Mouse (Mus musculus): ENCODE results near the gene Iqch. TPM values are rescaled to one million over a fixed set of nuclear protein-coding genes. Genes with fewer than 3 reads are reported as not detected.

Gene Iqch
- total RNA-seq, 2 experiments from 2014 or later, result not detected

DNA sequence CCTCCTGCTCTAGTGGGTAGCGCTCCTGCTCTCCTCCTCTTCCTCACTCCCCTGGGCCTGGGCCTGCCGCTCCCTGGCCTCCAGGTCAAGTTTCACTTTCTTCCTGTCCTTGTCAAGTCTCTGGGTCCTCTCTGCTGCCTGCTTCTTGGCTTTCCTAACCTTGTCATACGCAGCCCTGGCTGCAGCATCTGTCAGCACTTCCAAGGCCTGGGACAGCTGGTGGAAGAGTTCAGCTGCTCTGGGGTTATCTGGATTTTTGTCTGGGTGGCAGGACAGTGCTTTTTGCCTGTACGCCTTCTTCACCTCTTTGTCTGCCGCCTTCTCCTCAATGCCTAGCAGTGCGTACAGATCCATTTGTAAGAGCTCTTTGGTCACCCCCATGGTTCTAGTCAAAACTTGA, 158.6 kb downstream of the Iqch start:
- intact Hi-C loops (cut with DNase I), result no loop called here
- no peak for DNase-seq (ENCODE audit: extremely low spot score in 1 of 2, low spot score in 2 of 2)

GRCm38 (mm10) chr9:63430652-63431051, 171.6 kb downstream of the Iqch start:
- intact Hi-C loops (cut with DNase I), result no loop called here
- DNase-seq (ENCODE audit: extremely low spot score in 1 of 2, low spot score in 2 of 2), result no peak

DNA sequence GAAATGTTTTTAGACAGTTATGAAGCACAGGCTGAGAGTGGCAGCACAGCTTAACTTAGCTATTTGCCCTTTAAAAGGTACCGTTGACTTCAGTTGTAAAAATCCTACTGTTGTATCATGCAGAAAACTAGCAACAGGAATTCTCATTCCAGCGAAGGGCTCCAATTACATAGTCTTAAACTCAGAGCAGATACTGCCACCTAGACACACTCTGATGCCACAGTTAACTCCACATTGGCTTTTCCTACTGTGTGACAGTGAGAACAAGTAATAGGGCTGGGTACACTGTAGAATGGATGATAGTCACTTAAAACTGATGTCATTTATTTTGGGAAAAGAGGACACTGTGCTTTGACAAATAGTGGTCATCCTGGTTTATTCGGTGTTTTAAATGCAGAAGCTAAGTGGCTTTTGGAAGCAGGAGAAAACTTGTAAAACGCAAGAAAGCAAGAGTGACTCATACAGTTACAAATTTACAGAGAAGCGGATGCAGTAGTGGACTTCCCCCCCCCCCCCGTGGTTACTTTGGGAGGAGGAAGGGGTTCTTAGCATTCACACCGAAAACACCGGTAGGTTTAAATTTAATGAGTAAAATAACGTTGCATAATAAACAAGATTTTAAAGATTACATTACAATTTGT, 181.1 kb downstream of the Iqch start:
- peak in 1 of 2 experiments; percentile 12 for DNase-seq (ENCODE audit: extremely low spot score in 1 of 2, low spot score in 2 of 2)
- intact Hi-C loops (cut with DNase I), result no loop called here

DNA sequence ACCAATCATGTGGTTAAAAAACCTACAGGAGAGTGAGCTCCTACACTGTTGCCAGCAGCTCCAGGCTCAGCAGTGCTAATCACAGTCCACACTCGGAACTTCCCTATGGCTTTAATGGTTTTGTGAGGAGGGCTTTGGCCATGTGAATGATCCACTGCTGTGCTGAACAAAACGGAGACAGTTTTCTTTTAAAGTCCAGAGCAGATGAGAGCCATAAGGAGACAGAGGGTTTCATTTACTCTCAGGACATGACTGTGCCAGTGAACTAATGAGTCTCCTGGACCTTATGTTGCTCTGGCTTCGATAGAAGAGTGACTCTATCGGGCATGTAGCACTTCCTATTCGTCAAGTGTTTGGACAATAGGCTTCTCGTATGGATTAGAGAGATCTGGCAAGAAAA, 181.9 kb downstream of the Iqch start:
- intact Hi-C loops (cut with DNase I), result no loop called here
- no peak for DNase-seq (ENCODE audit: extremely low spot score in 1 of 2, low spot score in 2 of 2)

DNA sequence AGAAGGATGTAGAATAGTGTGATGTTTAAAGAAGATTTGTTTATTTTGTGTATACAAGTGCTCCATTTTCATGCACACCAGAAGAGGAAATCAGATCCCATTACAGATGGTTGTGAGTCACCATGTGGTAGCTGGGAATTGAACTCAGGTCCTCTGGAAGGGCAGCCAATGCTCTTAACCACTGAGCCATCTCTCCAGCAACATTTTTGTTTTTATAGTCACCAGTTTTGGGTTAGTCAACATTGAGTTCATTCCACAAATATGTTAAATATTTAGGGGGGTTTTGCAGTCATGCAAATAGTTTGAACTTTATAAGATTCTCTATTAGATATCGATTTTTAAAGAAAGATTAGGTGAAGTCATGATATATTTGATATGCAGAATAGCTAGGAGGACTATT, 202.1 kb downstream of the Iqch start:
- intact Hi-C loops (cut with DNase I), result no loop called here
- no peak for DNase-seq (ENCODE audit: extremely low spot score in 1 of 2, low spot score in 2 of 2)

- DNase-seq (ENCODE audit: extremely low spot score in 1 of 2, low spot score in 2 of 2), result no peak
- intact Hi-C loops (cut with DNase I), result no loop called here
Measured at GRCm38 (mm10) chr9:63399463-63399815, 202.9 kb downstream of the Iqch start.

DNA sequence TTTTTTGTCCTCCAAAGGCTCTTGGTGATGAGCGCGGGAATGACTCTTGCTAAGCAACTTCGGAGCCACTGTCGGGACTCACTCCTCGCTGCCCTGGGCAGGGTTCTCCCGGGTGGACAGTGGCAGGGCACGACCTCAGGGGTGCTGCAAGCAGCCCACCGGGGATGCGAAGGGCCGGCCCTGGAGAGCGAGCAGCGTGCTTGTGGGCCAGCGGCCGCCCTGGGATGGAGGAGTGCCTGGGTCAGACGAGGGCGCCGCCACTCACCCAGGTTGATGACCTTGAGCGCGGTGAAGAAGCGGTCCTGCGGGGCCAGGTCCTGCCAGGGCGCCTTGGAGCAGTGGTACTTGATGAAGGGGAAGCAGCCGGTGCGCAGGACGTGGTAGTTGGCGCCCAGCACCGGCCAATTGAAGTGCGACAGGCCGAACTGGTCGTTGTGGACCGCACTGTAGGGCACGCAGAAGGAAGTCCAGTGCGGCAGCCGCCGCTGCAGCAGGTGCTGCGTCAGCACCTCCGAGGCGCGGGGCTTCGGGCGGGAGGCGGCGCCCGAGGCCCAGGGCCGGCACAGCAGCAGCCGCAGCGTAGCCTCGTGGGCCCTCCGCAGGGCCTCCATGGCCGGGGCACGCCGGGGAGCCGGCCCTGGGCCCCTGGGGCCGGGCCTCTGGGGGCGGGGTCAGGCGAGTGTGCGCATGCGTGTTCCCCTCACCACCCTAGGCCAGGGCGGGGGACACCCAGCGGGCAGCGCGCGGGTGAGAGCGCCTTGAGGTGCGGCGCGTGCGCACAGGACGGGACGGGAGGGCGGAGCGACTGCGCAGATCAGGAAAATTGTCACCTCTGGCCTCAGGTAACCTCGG, 203.5 kb downstream of the Iqch start, which contains the start of gene 2300009A05Rik:
Gene 2300009A05Rik (minus strand): TSS at position 636 of the 852 bp plus-strand sequence.
- peak; percentile 86 to 94 for DNase-seq (ENCODE audit: extremely low spot score in 1 of 2, low spot score in 2 of 2)
- intact Hi-C loops (cut with DNase I), result no loop called here

DNA sequence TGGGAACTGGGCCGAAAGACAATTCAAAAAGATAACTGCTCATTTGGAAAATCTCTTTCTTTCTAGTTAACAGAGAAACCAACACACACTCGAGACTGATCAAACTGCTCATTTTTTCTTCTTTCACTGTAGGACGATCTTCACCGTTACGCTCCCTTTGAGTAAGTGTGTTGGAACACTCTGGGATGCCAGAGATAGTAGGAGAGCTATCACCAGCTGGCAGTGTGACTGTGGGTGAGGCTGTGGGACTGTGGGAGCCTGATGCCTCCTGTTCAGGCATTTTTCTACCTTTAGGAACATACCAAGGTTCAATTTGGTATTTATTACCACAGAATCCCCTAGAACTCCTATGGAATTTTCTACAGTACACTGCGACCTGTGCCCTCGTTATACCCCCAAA, 206.7 kb downstream of the Iqch start:
- DNase-seq (ENCODE audit: extremely low spot score in 1 of 2, low spot score in 2 of 2), result no peak
- intact Hi-C loops (cut with DNase I), result no loop called here

GRCm38 (mm10) chr9:63391307-63391706, 211.0 kb downstream of the Iqch start:
- intact Hi-C loops (cut with DNase I), result no loop called here

DNA sequence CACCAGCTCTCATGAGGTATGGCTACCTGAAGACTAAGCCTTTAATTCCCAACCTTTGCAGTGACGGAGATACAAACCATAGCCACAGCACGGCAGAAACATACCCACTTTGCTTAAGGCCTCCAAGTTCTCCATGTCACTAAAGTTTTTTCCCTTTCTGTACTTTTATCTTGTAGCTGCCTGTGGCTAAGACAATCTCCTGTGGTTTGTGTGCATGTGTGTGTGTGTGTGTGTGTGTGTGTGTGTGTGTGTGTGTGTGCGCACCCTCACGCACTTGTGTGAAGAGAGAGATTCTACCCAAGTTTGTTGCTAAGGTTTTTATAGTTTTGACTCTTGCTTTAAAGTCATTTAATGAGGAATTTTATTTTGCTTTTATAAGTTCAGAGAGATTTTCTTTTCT, 219.5 kb downstream of the Iqch start:
- intact Hi-C loops (cut with DNase I), result no loop called here
- DNase-seq (ENCODE audit: extremely low spot score in 1 of 2, low spot score in 2 of 2), result no peak

More at GRCm38 (mm10) chr9:63391307-63391706, 211.0 kb downstream of the Iqch start:
- no peak for DNase-seq (ENCODE audit: extremely low spot score in 1 of 2, low spot score in 2 of 2)

- DNase-seq (ENCODE audit: extremely low spot score in 1 of 2, low spot score in 2 of 2), result no peak
- intact Hi-C loops (cut with DNase I), result no loop called here
Measured at GRCm38 (mm10) chr9:63380326-63380725, 222.0 kb downstream of the Iqch start.

DNA sequence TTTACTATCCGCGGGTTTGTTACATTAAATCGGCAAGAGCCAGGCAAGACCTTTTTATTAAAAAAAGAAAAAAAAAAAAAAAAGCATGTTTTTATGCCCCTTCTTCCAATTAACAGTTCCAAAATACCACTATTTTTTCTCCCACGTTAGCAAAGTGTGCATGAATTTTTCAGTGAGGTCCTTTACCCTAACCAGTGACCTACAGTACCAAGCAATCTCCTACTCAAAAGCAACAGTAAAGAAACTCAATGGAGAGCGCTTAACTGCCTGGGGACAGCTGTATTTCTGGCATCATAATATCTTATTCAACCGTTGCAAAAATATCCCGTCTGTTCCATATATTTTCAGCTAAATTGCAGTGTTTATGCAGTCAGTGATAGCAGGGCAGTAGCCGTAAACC, 224.1 kb downstream of the Iqch start:
- intact Hi-C loops (cut with DNase I), result no loop called here
- DNase-seq (ENCODE audit: extremely low spot score in 1 of 2, low spot score in 2 of 2), result no peak

DNA sequence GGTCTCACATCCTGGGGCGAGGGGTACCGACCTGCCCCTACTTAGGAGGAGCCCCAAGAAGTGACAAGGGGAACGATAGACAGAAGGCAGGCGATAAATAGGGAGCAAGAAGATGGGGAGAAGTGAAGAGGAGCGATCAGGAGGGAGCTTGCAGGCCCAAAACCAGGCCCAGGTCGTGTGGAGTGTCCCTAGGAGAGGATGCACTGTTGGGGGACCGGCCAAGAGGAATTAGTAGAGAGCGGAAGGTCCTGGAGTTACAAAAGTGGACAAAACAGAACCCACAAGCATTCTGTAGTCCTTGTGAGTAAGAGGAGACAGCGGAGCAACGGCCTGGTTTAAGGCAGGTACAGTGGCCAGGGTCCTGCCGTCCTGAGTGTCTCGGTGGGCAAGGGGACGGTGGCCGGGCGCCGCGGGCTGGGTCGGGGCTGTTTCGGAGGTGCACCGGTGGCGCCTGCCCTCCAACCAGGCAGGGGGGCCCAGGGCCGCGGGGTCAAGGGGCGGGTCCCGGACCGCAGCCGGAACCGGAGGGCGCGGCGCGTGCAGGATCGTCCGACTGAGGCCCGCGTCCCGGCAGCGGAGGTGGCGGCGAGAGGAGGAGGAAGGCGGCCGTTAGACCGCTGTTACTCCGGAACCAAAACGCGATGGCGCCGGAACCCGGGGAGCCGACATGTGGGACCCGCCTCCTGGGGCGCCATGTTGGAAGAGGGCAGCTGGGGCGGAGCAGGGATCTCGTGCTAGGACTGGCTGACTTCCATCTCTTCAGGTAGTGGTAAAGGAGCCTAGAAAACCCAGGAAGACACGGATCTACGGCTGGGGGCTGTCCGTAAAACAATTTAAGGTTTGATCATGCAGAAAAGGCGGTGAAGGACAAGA, 224.8 kb downstream of the Iqch start, which contains the start of gene Map2k5:
Gene Map2k5 (minus strand): TSS at position 633 of the 873 bp plus-strand sequence.
- peak; percentile 90 to 94 for DNase-seq (ENCODE audit: extremely low spot score in 1 of 2, low spot score in 2 of 2)
- intact Hi-C loops (cut with DNase I), result no loop called here

DNA sequence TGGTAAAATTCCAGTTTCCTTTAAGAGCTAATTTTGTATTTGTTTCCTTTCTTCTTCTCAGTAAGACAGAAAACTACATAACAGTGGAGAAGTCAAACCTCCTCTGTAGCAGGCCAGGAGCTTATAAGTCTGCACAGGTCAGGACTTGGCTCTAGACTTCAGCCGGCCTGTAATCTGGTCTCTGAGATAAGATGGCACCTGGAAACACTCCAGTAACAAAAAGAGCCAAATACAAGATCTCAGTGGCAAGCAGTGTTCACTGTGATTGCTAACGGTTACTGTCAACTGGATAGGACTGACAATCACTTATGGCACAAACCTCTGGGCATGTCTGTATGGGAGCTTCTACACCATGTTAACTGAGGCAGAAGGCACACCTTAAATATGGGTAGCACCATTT, 229.0 kb downstream of the Iqch start:
- no peak for DNase-seq (ENCODE audit: extremely low spot score in 1 of 2, low spot score in 2 of 2)
- intact Hi-C loops (cut with DNase I), result no loop called here

GRCm38 (mm10) chr9:63372541-63372940, 229.8 kb downstream of the Iqch start:
- DNase-seq (ENCODE audit: extremely low spot score in 1 of 2, low spot score in 2 of 2), result no peak
- intact Hi-C loops (cut with DNase I), result no loop called here

Other genes starting within 250 kb of the Iqch start
- 10 to 100 TPM; 30.4 to 33.6 TPM for gene Map2k5, start 224.6 kb downstream of the Iqch start, total RNA-seq (2021)
- 10 to 100 TPM; 26.2 to 26.7 TPM for gene 2300009A05Rik, start 203.2 kb downstream of the Iqch start, total RNA-seq (2021)
- 10 to 100 TPM; 47.9 to 56.2 TPM for gene Aagab, start 167 bp upstream of the Iqch start, total RNA-seq (2021)
- 10 to 100 TPM; 15.4 to 15.6 TPM for gene Smad3, start 155.5 kb upstream of the Iqch start, total RNA-seq (2021)